Mouse (Mus musculus): ENCODE results near the gene Cpsf4l. TPM values are rescaled to one million over a fixed set of nuclear protein-coding genes. Genes with fewer than 3 reads are reported as not detected.

Cpsf4l gene
- polyA plus RNA-seq, 1 experiment: 0.06 TPM

- TF ChIP-seq GATA1 (IDR thresholded peaks at IDR 0.05; ENCODE audit: low read length): no peak
Measured at GRCm38 (mm10) chr11:113722405-113723090, 12.7 kb upstream of the Cpsf4l start.

- TF ChIP-seq GATA1 (IDR thresholded peaks at IDR 0.05; ENCODE audit: low read length): no peak
Measured at GRCm38 (mm10) chr11:113717767-113718424, 8.1 kb upstream of the Cpsf4l start.

GRCm38 (mm10) chr11:113716132-113716531 lies 6.3 kb upstream of the Cpsf4l start:
- no peak for TF ChIP-seq GATA1 (IDR thresholded peaks at IDR 0.05; ENCODE audit: low read length)

- no peak for TF ChIP-seq GATA1 (IDR thresholded peaks at IDR 0.05; ENCODE audit: low read length)
Measured at GRCm38 (mm10) chr11:113715078-113715674, 5.4 kb upstream of the Cpsf4l start.

- TF ChIP-seq GATA1 (IDR thresholded peaks at IDR 0.05; ENCODE audit: low read length): no peak
Measured at GRCm38 (mm10) chr11:113711061-113711460, 1.2 kb upstream of the Cpsf4l start.

- TF ChIP-seq GATA1 (IDR thresholded peaks at IDR 0.05; ENCODE audit: low read length): no peak
Measured at GRCm38 (mm10) chr11:113710257-113710777, 500 bp upstream of the Cpsf4l start.

GRCm38 (mm10) chr11:113709272-113709671 lies 545 bp downstream of the Cpsf4l start:
- no peak for TF ChIP-seq GATA1 (IDR thresholded peaks at IDR 0.05; ENCODE audit: low read length)

- TF ChIP-seq GATA1 (IDR thresholded peaks at IDR 0.05; ENCODE audit: low read length): no peak
Measured at GRCm38 (mm10) chr11:113708629-113709213, 1.1 kb downstream of the Cpsf4l start.

GRCm38 (mm10) chr11:113705966-113706652 lies 3.7 kb downstream of the Cpsf4l start:
- no peak for TF ChIP-seq GATA1 (IDR thresholded peaks at IDR 0.05; ENCODE audit: low read length)

GRCm38 (mm10) chr11:113703758-113704157 lies 6.1 kb downstream of the Cpsf4l start:
- TF ChIP-seq GATA1 (IDR thresholded peaks at IDR 0.05; ENCODE audit: low read length): no peak

GRCm38 (mm10) chr11:113699643-113700042 lies 10.2 kb downstream of the Cpsf4l start:
- no peak for TF ChIP-seq GATA1 (IDR thresholded peaks at IDR 0.05; ENCODE audit: low read length)

- no peak for TF ChIP-seq GATA1 (IDR thresholded peaks at IDR 0.05; ENCODE audit: low read length)
Measured at GRCm38 (mm10) chr11:113698013-113698545, 11.7 kb downstream of the Cpsf4l start.

GRCm38 (mm10) chr11:113697571-113697970 lies 12.2 kb downstream of the Cpsf4l start:
- no peak for TF ChIP-seq GATA1 (IDR thresholded peaks at IDR 0.05; ENCODE audit: low read length)

- TF ChIP-seq GATA1 (IDR thresholded peaks at IDR 0.05; ENCODE audit: low read length): no peak
Measured at GRCm38 (mm10) chr11:113691851-113692250, 18.0 kb downstream of the Cpsf4l start.

- no peak for TF ChIP-seq GATA1 (IDR thresholded peaks at IDR 0.05; ENCODE audit: low read length)
Measured at GRCm38 (mm10) chr11:113691318-113691717, 18.5 kb downstream of the Cpsf4l start.
